Mouse (Mus musculus): ENCODE data around the gene Fam229a.
"Not testable (repeated sequence)": the region's sequence is repeated elsewhere in the genome, so short reads cannot be mapped to it uniquely, and the experiment has no call there.

Fam229a gene

DNA sequence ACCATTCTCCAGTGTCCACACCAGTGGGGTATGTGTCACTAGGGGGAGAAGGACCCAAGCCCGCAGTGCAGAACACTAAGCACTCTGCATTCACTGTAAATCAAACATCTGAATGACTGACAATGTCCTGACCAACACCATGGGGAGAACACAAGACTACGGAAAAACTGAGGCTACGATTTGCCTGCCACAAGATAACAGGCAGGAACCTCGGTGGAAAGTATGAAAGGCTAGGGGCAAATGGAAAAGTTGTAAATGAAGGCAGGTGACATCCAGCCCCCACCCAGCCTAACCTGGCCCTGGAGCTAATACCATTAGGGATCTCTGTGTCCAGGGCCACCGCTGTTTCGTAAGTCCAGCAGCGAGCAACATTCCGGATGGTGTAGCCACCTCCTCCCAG, 27.5 kb downstream of the Fam229a start:
- DNase-seq (ENCODE audit: low spot score) = no peak

DNA sequence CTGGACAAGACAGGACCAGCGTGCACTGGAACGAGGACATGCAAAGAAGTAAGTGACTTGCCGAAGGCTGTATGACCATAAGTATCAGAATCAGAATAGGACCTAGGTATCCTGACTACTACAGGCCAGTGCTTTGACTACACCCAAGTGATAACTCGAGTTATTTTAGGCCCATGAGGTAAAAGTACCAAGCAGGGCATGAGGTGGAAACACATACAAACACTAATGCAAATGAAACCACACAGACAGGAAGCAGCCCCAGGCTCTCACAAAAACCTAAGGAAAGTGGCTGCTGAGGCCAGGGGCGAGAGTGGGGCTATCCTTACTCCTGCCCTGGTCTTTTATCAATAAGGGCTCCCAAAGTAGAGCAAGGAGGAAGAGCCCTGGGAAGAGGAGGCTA, 34.3 kb downstream of the Fam229a start:
- DNase-seq (ENCODE audit: low spot score) = no peak

DNA sequence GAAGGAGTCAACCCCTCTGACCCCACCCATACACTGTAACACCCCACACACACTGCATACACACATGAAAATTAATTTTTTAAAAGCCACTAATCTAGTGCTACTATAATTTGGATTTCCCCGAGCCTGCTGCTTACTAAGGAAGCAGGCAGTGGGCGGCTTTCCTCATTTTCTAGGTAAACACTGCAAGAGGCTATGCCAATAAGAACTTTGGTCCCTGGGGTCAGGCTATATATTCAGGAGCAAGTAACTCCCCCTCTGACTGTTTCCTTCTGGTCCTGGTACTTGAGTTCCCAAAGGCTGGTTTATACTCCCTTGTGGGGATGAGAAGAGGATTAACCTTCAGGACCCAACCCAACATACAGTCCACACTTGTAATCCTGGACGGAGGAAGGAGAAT, 34.9 kb downstream of the Fam229a start:
- no peak for DNase-seq (ENCODE audit: low spot score)

DNA sequence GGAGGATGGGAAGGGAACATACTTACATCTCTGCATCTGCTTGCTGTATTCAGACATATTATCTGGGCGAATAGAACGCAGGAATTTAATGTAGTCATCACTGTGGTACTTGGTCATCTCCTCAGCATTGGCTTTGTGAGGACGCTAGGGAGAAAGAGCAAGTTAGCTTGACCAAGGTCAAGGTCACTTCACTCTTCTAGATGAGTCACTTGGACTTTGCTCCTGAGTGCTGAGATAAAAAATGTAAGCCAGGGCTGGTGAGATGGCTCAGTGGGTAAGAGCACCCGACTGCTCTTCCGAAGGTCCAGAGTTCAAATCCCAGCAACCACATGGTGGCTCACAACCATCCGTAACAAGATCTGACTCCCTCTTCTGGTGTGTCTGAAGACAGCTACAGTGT, 37.9 kb downstream of the Fam229a start:
- DNase-seq (ENCODE audit: low spot score) = not testable (repeated sequence)

DNA sequence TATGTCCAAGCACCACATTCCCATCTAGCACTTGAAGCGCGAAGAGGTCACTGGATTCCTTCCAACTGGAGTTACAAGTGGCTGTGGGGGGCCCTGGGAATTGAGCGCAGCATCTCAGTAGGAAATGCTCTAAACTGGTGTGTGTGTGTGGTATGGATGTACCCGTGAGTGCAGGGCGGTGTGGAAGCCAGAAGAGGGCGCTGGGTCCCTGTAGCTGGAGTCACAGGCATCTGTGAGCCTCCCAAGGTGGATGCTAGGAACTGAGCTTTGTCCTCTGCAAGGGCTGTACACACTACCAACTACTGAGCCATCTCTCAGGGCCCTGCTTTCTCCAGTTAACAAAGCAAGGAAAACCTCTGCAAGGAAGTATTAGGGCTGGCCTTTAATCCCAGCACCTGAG, 49.0 kb downstream of the Fam229a start:
- no peak for DNase-seq (ENCODE audit: low spot score)

Data from ovary, postnatal 36 days (tissue).